Mouse (Mus musculus): ENCODE measurements around the gene Olfr945.

Gene Olfr945

GRCm38 (mm10) chr9:39276718-39277117 lies at the start of gene Olfr945:
Olfr945 (minus strand) TSS chr9:39276818.
- DNase-seq: no peak

GRCm38 (mm10) chr9:39325945-39326344 lies 49.3 kb upstream of the Olfr945 start, which contains the start of gene Olfr948:
Olfr948 (minus strand) TSS chr9:39326045.
- DNase-seq: no peak

- DNase-seq: no peak
Measured at GRCm38 (mm10) chr9:39287136-39287535, 10.5 kb upstream of the Olfr945 start.

- no peak for DNase-seq
Measured at GRCm38 (mm10) chr9:39249894-39250293, 26.7 kb downstream of the Olfr945 start, which contains the start of gene Olfr1537. Olfr1537 (minus strand) TSS chr9:39249994.

Data from cerebellum, postnatal 10 days (tissue).